In genomic region chr2:61137378-61137777, GRCm38 (mm10) we compare ENCODE assay signal across 21 mouse cellular contexts.
A peak's percentile ranks its signal among the peaks of the same experiment; 100 is the strongest.
DNase-seq lines count a peak whose midpoint lies in the region; ATAC-seq lines count a peak whose summit lies in the region.
"Had no signal": no experiment of that assay in that cellular context is flagged by ENCODE, and none has a peak within 500 bp of the region (broad histone marks: within the 10 kb centered on the region; RNA-seq: fewer than 3 reads in every experiment).

No protein-coding gene starts in this region.

- H3K4me3 ChIP-seq in heart, embryonic 16.5 days (ENCODE audit: low read length) = no peak overlapping the region
- no peak overlapping the region for H3K4me3 ChIP-seq in heart, embryonic 11.5 days (ENCODE audit: low read depth, low read length)
- H3K4me3 ChIP-seq: embryonic facial prominence, embryonic 12.5 days; erythroblast, embryonic 14.5 days; forebrain, embryonic 13.5 days; gastrocnemius, adult 2 months; heart, embryonic 15.5 days; hindbrain, embryonic 12.5 days; midbrain, embryonic 15.5 days; stomach, embryonic 15.5 days had no signal

- no peaks in the 10 kb centered on the region for H3K9me3 ChIP-seq in heart, embryonic 16.5 days (replicated peaks; ENCODE audit: control insufficient read depth, low read length)
- no peaks in the 10 kb centered on the region for H3K9me3 ChIP-seq in heart, embryonic 11.5 days (replicated peaks; ENCODE audit: control insufficient read depth, low read length)
- H3K9me3 ChIP-seq: forebrain, embryonic 13.5 days; heart, embryonic 15.5 days; hindbrain, embryonic 12.5 days; midbrain, embryonic 15.5 days; stomach, embryonic 15.5 days had no signal

- peak; percentile 4 for DNase-seq in A20 (ENCODE audit: low read depth, low spot score)
- DNase-seq in layer of hippocampus, adult 18-20 months (ENCODE audit: low spot score in 2 of 2) = no peak
- no peak for DNase-seq in thymus, postnatal 4 days
- DNase-seq in right cerebral cortex, postnatal 4 days = no peak
- DNase-seq: cerebellum, adult 11-12 months; cerebellum, postnatal 10 days; right cerebral cortex, adult 18-20 months; thymus, postnatal 36 days had no signal

- ATAC-seq in heart, embryonic 16.5 days (replicated peaks; ENCODE audit: extremely low read depth, insufficient read depth, low FRiP score) = no peak
- no peak for ATAC-seq in heart, embryonic 11.5 days (replicated peaks; ENCODE audit: insufficient number of reproducible peaks, low FRiP score, low TSS enrichment)
- ATAC-seq in common myeloid progenitor, adult 5-6 weeks (replicated peaks; ENCODE audit: low read depth, poor library complexity, severe bottlenecking) = peak; percentile 64
- ATAC-seq in megakaryocyte progenitor cell, adult 5-6 weeks (replicated peaks; ENCODE audit: poor library complexity) = peak; percentile 54
- ATAC-seq: forebrain, embryonic 13.5 days; midbrain, embryonic 15.5 days had no signal

- H3K27me3 ChIP-seq in heart, embryonic 16.5 days (ENCODE audit: control insufficient read depth, insufficient read depth, low read length) = no peaks in the 10 kb centered on the region
- H3K27me3 ChIP-seq in heart, embryonic 11.5 days (ENCODE audit: control insufficient read depth, insufficient read depth, low read length) = no peaks in the 10 kb centered on the region
- H3K27me3 ChIP-seq: embryonic facial prominence, embryonic 12.5 days; forebrain, embryonic 13.5 days; heart, embryonic 15.5 days; hindbrain, embryonic 12.5 days; midbrain, embryonic 15.5 days; stomach, embryonic 15.5 days had no signal

- no peak overlapping the region for H3K4me2 ChIP-seq in heart, embryonic 16.5 days (ENCODE audit: low read depth, low read length)
- no peak overlapping the region for H3K4me2 ChIP-seq in heart, embryonic 11.5 days
- H3K4me2 ChIP-seq: embryonic facial prominence, embryonic 12.5 days; forebrain, embryonic 13.5 days; heart, embryonic 15.5 days; hindbrain, embryonic 12.5 days; midbrain, embryonic 15.5 days; stomach, embryonic 15.5 days had no signal

- WGBS in heart, embryonic 16.5 days = 25% methylated on average over 3 of the region's 3 CpGs
- WGBS in heart, embryonic 11.5 days (ENCODE audit: insufficient replicate concordance) = 18% methylated on average over 3 of the region's 3 CpGs

- H3K4me1 ChIP-seq in heart, embryonic 16.5 days (ENCODE audit: control insufficient read depth, insufficient read depth, low read length) = peaks cover 18% of the 10 kb centered on the region
- peaks cover 14% of the 10 kb centered on the region for H3K4me1 ChIP-seq in heart, embryonic 11.5 days (ENCODE audit: control insufficient read depth, insufficient read depth, low read length)
- H3K4me1 ChIP-seq: forebrain, embryonic 13.5 days; hindbrain, embryonic 12.5 days; midbrain, embryonic 15.5 days had no signal

- no peak overlapping the region for H3K9ac ChIP-seq in heart, embryonic 16.5 days (ENCODE audit: low read length)
- no peak overlapping the region for H3K9ac ChIP-seq in heart, embryonic 11.5 days (ENCODE audit: low read depth, low read length)
- H3K9ac ChIP-seq: embryonic facial prominence, embryonic 12.5 days; forebrain, embryonic 13.5 days; heart, embryonic 15.5 days; hindbrain, embryonic 12.5 days; midbrain, embryonic 15.5 days; stomach, embryonic 15.5 days had no signal

- H3K36me3 ChIP-seq in heart, embryonic 16.5 days (ENCODE audit: control insufficient read depth, insufficient read depth) = no peaks in the 10 kb centered on the region
- no peaks in the 10 kb centered on the region for H3K36me3 ChIP-seq in heart, embryonic 11.5 days (ENCODE audit: control insufficient read depth, insufficient read depth, low read length)
- H3K36me3 ChIP-seq: embryonic facial prominence, embryonic 12.5 days; heart, embryonic 15.5 days; hindbrain, embryonic 12.5 days; midbrain, embryonic 15.5 days; stomach, embryonic 15.5 days had no signal

- H3K27ac ChIP-seq in heart, embryonic 16.5 days (ENCODE audit: low read length) = peak overlapping the region; percentile 46
- H3K27ac ChIP-seq in heart, embryonic 11.5 days (ENCODE audit: low read depth, low read length) = no peak overlapping the region
- H3K27ac ChIP-seq: embryonic facial prominence, embryonic 12.5 days; forebrain, embryonic 13.5 days; gastrocnemius, adult 2 months; heart, embryonic 15.5 days; hindbrain, embryonic 12.5 days; kidney, postnatal 0 days; midbrain, embryonic 15.5 days; stomach, embryonic 15.5 days had no signal

Comparison
In these comparisons a context has a peak if more than half of its experiments do, and no peak if none do; other contexts are left out.
1. ATAC-seq: peak in common myeloid progenitor, adult 5-6 weeks (single experiment) and megakaryocyte progenitor cell, adult 5-6 weeks (single experiment); none in heart, embryonic 16.5 days (single experiment) and heart, embryonic 11.5 days (single experiment).